Mouse (Mus musculus) T-helper 1 cell (primary cell): ENCODE data around the gene Olfr995.

Experiments used
- in situ Hi-C: fragments of 300-600 bp; cut with MboI, MseI; formaldehyde crosslinking; loops from one replicate; pipeline ENCODE4 v1.15.1; 2025; ENCODE audit warnings: high pct_unique_total_duplicates

The Olfr995 gene

GRCm38 (mm10) chr2:85443539-85443938, at the start of gene Olfr995:
Gene Olfr995 (minus strand): TSS chr2:85443639.
- in situ Hi-C loops: no loop called here

DNA sequence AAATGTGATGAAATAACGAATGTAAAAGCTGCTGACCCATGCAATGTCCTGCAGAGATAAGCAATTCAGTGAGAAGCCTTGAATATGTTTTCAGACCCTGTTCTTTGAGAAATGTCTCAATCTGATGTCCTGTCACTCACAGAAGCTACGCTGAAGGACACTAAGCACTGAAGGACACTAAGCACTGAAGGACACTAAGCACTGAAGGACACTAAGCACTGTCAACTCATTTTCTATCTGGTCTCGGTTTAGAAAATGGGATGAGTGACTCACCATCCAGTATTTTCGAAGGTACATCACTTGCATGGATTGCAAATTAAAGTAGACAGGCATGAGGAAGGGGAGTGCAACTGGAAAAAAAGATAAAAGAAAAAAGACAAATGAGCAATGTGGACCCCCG, 47.0 kb upstream of the Olfr995 start:
- in situ Hi-C loops: no loop called here

DNA sequence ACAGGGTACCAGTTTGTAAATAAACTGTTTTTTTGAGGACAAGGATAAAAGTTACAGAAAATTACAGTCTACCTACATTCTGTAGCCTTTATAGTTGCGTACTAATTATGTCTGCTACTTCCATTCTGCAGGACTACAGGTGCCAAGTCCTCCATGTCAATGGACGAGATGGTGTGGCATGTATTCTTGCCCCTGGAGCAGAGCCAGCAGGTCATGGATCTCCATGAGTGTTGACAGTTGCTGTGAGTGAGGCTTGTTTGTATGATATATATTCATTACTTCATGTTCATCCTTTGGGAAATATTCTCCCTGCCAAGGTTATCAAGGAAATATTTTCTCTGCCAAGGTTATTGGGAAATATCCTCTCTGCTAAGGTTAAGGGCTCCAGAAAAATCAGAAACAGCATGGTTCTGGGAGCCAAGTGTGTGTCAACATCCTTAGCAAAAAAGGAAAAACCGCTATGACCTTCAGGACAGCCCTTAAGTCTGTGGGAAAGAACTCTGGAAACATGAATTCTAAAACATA, 23.4 kb upstream of the Olfr995 start:
- in situ Hi-C loops: no loop called here

DNA sequence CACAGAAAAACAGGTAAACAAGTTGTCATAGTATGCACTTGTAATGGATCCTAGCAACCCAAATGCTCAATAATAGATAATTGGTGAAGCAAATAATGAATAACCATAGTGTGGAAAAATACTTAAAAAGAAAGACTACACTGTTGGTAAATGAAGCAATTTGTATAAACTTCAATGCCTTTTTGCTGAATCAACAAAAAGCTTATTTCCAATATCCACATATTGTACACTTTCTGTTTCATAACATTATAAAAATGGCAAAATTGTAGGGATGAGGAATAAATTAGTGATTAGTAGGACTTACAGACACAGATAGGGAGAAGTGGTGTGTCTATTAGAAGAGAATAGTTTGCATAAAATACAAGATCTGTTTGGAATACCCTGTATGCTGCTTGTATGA, 893 bp downstream of the Olfr995 start:
- in situ Hi-C loops: no loop called here

GRCm38 (mm10) chr2:85436351-85436750, 7.1 kb downstream of the Olfr995 start, which contains the start of gene Olfr994:
Gene Olfr994 (minus strand): TSS chr2:85436451.
- in situ Hi-C loops: no loop called here

- in situ Hi-C loops: no loop called here
Observed at GRCm38 (mm10) chr2:85425893-85426292, 17.5 kb downstream of the Olfr995 start.

DNA sequence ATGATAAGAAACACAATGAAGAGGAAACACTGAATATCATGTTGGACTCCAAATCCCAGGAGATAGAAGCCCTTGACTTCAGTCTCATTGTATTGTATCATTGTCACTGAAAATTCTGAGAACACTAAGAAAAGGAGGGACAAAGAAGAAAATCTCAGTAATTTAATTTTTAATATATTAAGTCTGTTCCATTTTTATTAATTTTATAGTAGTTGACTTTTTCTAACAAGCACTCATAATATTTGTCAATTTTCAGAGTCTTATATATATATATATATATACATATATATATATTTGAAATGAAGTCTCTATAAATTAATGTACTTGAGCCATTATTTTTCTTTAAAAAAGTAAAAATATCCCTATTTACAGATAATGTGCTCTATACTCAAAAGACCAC, 28.7 kb downstream of the Olfr995 start, which contains the start of gene Olfr993:
Olfr993 (minus strand) TSS at position 101 of the 400 bp plus-strand sequence.
- in situ Hi-C loops: no loop called here

DNA sequence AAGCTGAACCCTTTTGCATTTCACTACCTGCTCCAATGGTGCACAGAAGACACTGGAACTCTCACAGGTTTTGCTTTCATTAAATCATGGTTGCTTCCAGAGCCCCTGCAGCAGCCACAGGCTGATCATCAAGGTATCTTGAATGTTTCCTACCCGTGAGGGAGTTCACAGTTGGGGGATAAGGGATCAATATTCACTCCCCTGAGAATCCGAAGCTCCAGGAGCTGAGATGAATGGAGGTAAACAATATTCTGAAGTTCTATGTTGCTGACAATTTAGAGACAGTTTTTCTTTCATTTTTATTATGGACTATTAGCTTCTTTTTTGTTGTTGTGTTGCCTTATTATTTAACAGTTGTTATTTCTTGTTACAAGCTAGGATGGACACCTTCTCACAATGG, 34.1 kb downstream of the Olfr995 start, which contains the start of gene Olfr992:
Olfr992 (minus strand) TSS at position 101 of the 400 bp plus-strand sequence.
- in situ Hi-C loops: no loop called here
